Mouse (Mus musculus) G1E (cell line): ENCODE results near the gene App.

Experiments used
- CTCF ChIP-seq: IDR thresholded peaks from 2 replicates; pipeline ENCODE4 v1.5.1; 2012; ENCODE audit warnings: low read depth, low read length, inconsistent platforms, mixed read lengths
- GATA1 ChIP-seq: IDR thresholded peaks from 2 replicates; pipeline ENCODE4 v1.6.1; 2012; ENCODE audit warnings: borderline replicate concordance, low read length, inconsistent platforms, mixed read lengths

GRCm38 (mm10) chr16:84991011-84991410, 182.6 kb downstream of the App start:
- TF ChIP-seq CTCF (no peak), GATA1 (no peak)
